In genomic region chr15:102670767-102671575, GRCm38 (mm10) we compare ENCODE assay signal across 8 mouse cellular contexts. TPM values are rescaled to one million over a fixed set of nuclear protein-coding genes. Genes with fewer than 3 reads are reported as not detected.
DNase-seq lines count a peak whose midpoint lies in the region; ATAC-seq and TF ChIP-seq lines count a peak whose summit lies in the region.

No protein-coding gene starts in this region.

- intact Hi-C loops in left cerebral cortex, postnatal 10 days (cut with DNase I): loop anchor here (5.0 kb wide), 1 partner anchor 39 kb away; no protein-coding TSS in a partner anchor

- DNase-seq in gastrocnemius, postnatal 10 days: peak; percentile 98
- DNase-seq in left cerebral cortex, postnatal 10 days (ENCODE audit: extremely low spot score in 1 of 2, low spot score in 2 of 2): peak; percentile 98
- peak; percentile 97 for DNase-seq in right cerebral cortex, postnatal 25 days
- peak; percentile 97 to 98 for DNase-seq in urinary bladder, postnatal 4 days (ENCODE audit: low spot score in 2 of 2)

- ATAC-seq in activated CD4-positive, CD25-positive, alpha-beta regulatory T cell, adult 4 months: peak; percentile 94
- peak; percentile 93 for ATAC-seq in inflammation-experienced regulatory T-cells, adult 6 months
- ATAC-seq in megakaryocyte-erythroid progenitor cell, adult 5-6 weeks (replicated peaks; ENCODE audit: low FRiP score, low TSS enrichment, poor library complexity, severe bottlenecking): peak; percentile 93

- TF ChIP-seq CTCF in cortical plate, adult 2 months (IDR thresholded peaks at IDR 0.05; ENCODE audit: extremely low read depth, insufficient read depth, low read length): peak; percentile 99

- peak; percentile 66 for TF ChIP-seq POLR2A in cortical plate, adult 2 months (IDR thresholded peaks at IDR 0.05; ENCODE audit: extremely low read depth, insufficient read depth, low read length)

- peak overlapping the region; percentile 52 for H3K4me3 ChIP-seq in cortical plate, adult 2 months (ENCODE audit: insufficient read depth, low read length)

- H3K4me1 ChIP-seq in cortical plate, adult 2 months (ENCODE audit: control insufficient read depth, insufficient read depth, low read length): peaks cover 3% of the 10 kb centered on the region

- H3K27ac ChIP-seq in cortical plate, adult 2 months (ENCODE audit: insufficient read depth, low read length): peak overlapping the region; percentile 98

RNA-seq across cellular contexts. Expression of gene Atp5g2, which starts 1.2 kb away (rescaled TPM):
- polyA plus RNA-seq in activated CD4-positive, CD25-positive, alpha-beta regulatory T cell, adult 4 months (2017; shearing (Covaris generic)): 100 to 1,000 TPM in 1 of 2 experiments, 10 to 100 TPM in 1; 48.2 to 100 TPM
- polyA plus RNA-seq in cortical plate, adult 2 months (2012; rRNA removed): 293 and 296 TPM in 2 replicates
- 10 to 100 TPM; 34.2 to 41.1 TPM for total RNA-seq in gastrocnemius, postnatal 10 days (2021)
- 10 to 100 TPM; 32.4 to 64.3 (median 37.5) TPM for polyA plus RNA-seq in inflammation-experienced regulatory T-cells, adult 6 months (2017; shearing (Covaris generic))
- 1 to 10 TPM; 9.7 to 9.8 TPM for total RNA-seq in left cerebral cortex, postnatal 10 days (2021)
- total RNA-seq in megakaryocyte-erythroid progenitor cell, adult 5-6 weeks (2014; fragmentation: Nextera tagmentation): 135 and 168 TPM in 2 replicates
- total RNA-seq in megakaryocyte-erythroid progenitor cell, adult 5-6 weeks (2017): 71.6 and 94.3 TPM in 2 replicates

RNA-seq across cellular contexts. Expression of gene Atf7, which starts 45.7 kb away (rescaled TPM):
- 10 to 100 TPM; 32.4 to 36.5 TPM for polyA plus RNA-seq in activated CD4-positive, CD25-positive, alpha-beta regulatory T cell, adult 4 months (2017; shearing (Covaris generic))
- 50.2 and 50.7 TPM in 2 replicates for polyA plus RNA-seq in cortical plate, adult 2 months (2012; rRNA removed)
- 10 to 100 TPM; 62.9 to 79.6 TPM for total RNA-seq in gastrocnemius, postnatal 10 days (2021)
- polyA plus RNA-seq in inflammation-experienced regulatory T-cells, adult 6 months (2017; shearing (Covaris generic)): 10 to 100 TPM; 20.8 to 59.2 (median 45.1) TPM
- total RNA-seq in left cerebral cortex, postnatal 10 days (2021): 10 to 100 TPM; 26.7 to 34.4 TPM
- total RNA-seq in megakaryocyte-erythroid progenitor cell, adult 5-6 weeks (2014; fragmentation: Nextera tagmentation): 115 and 116 TPM in 2 replicates
- 24.7 and 27.0 TPM in 2 replicates for total RNA-seq in megakaryocyte-erythroid progenitor cell, adult 5-6 weeks (2017)

RNA-seq across cellular contexts. Expression of gene Gm28047, which starts 46.1 kb away (rescaled TPM):
- polyA plus RNA-seq in activated CD4-positive, CD25-positive, alpha-beta regulatory T cell, adult 4 months (2017; shearing (Covaris generic)): 1 to 10 TPM in 1 of 2 experiments, not detected in 1; 1.5 TPM
- polyA plus RNA-seq in cortical plate, adult 2 months (2012; rRNA removed): not detected in 2 replicates
- total RNA-seq in gastrocnemius, postnatal 10 days (2021): under 1 TPM in 1 of 2 experiments, not detected in 1; 0.56 TPM
- under 1 TPM in 1 of 3 experiments, not detected in 2; 0.85 TPM for polyA plus RNA-seq in inflammation-experienced regulatory T-cells, adult 6 months (2017; shearing (Covaris generic))
- 1 to 10 TPM in 1 of 2 experiments, not detected in 1; 1.2 TPM for total RNA-seq in left cerebral cortex, postnatal 10 days (2021)
- total RNA-seq in megakaryocyte-erythroid progenitor cell, adult 5-6 weeks (2014; fragmentation: Nextera tagmentation): 2.6 TPM in 1 of 2 replicates, not detected in the other
- total RNA-seq in megakaryocyte-erythroid progenitor cell, adult 5-6 weeks (2017): not detected in 2 replicates

RNA-seq across cellular contexts. Expression of gene Calcoco1, which starts 51.0 kb away (rescaled TPM):
- 10 to 100 TPM; 26.1 to 39.2 TPM for polyA plus RNA-seq in activated CD4-positive, CD25-positive, alpha-beta regulatory T cell, adult 4 months (2017; shearing (Covaris generic))
- polyA plus RNA-seq in cortical plate, adult 2 months (2012; rRNA removed): 62.5 and 67.0 TPM in 2 replicates
- 10 to 100 TPM; 45.0 to 51.1 TPM for total RNA-seq in gastrocnemius, postnatal 10 days (2021)
- 10 to 100 TPM; 22.0 to 43.9 (median 37.8) TPM for polyA plus RNA-seq in inflammation-experienced regulatory T-cells, adult 6 months (2017; shearing (Covaris generic))
- total RNA-seq in left cerebral cortex, postnatal 10 days (2021): 10 to 100 TPM; 44.3 to 46.7 TPM
- total RNA-seq in megakaryocyte-erythroid progenitor cell, adult 5-6 weeks (2014; fragmentation: Nextera tagmentation): 11.3 and 14.1 TPM in 2 replicates
- 12.6 and 20.3 TPM in 2 replicates for total RNA-seq in megakaryocyte-erythroid progenitor cell, adult 5-6 weeks (2017)

Comparison
In these comparisons a context has a peak if more than half of its experiments do, and no peak if none do; other contexts are left out.
1. Peak in every context shown above with its lines: DNase-seq, ATAC-seq, H3K4me3 ChIP-seq and H3K27ac ChIP-seq.